Mouse (Mus musculus): ENCODE results near the gene Gstm6. TPM values are rescaled to one million over a fixed set of nuclear protein-coding genes. Genes with fewer than 3 reads are reported as not detected.
"Not testable (repeated sequence)": the region's sequence is repeated elsewhere in the genome, so short reads cannot be mapped to it uniquely, and the experiment has no call there.

Gstm6 gene
- total RNA-seq, 1 experiment from 2014 or later: not detected

- ATAC-seq (ENCODE audit: extremely low read depth, insufficient number of reproducible peaks, low FRiP score, poor library complexity, severe bottlenecking): no peak
Observed at GRCm38 (mm10) chr3:107950531-107950930, 7.0 kb upstream of the Gstm6 start.

GRCm38 (mm10) chr3:107949461-107949860 is 5.9 kb upstream of the Gstm6 start:
- not testable (repeated sequence) for ATAC-seq (ENCODE audit: extremely low read depth, insufficient number of reproducible peaks, low FRiP score, poor library complexity, severe bottlenecking)

GRCm38 (mm10) chr3:107945729-107946128 is 2.2 kb upstream of the Gstm6 start:
- ATAC-seq (ENCODE audit: extremely low read depth, insufficient number of reproducible peaks, low FRiP score, poor library complexity, severe bottlenecking): no peak

GRCm38 (mm10) chr3:107941261-107941660 is 2.3 kb downstream of the Gstm6 start:
- ATAC-seq (ENCODE audit: extremely low read depth, insufficient number of reproducible peaks, low FRiP score, poor library complexity, severe bottlenecking): no peak

- no peak for ATAC-seq (ENCODE audit: extremely low read depth, insufficient number of reproducible peaks, low FRiP score, poor library complexity, severe bottlenecking)
Observed at GRCm38 (mm10) chr3:107940524-107940923, 3.0 kb downstream of the Gstm6 start.

GRCm38 (mm10) chr3:107939830-107940229 is 3.7 kb downstream of the Gstm6 start:
- ATAC-seq (ENCODE audit: extremely low read depth, insufficient number of reproducible peaks, low FRiP score, poor library complexity, severe bottlenecking): no peak

GRCm38 (mm10) chr3:107939403-107939802 is 4.1 kb downstream of the Gstm6 start:
- peak; percentile 60; the same call in 1 of the 2 replicates for ATAC-seq (ENCODE audit: extremely low read depth, insufficient number of reproducible peaks, low FRiP score, poor library complexity, severe bottlenecking)

GRCm38 (mm10) chr3:107935888-107936287 is 7.7 kb downstream of the Gstm6 start:
- no peak for ATAC-seq (ENCODE audit: extremely low read depth, insufficient number of reproducible peaks, low FRiP score, poor library complexity, severe bottlenecking)

- ATAC-seq (ENCODE audit: extremely low read depth, insufficient number of reproducible peaks, low FRiP score, poor library complexity, severe bottlenecking): no peak
Observed at GRCm38 (mm10) chr3:107935268-107935667, 8.3 kb downstream of the Gstm6 start.

- ATAC-seq (ENCODE audit: extremely low read depth, insufficient number of reproducible peaks, low FRiP score, poor library complexity, severe bottlenecking): no peak
Observed at GRCm38 (mm10) chr3:107932128-107932527, 11.4 kb downstream of the Gstm6 start.

GRCm38 (mm10) chr3:107931670-107932069 is 11.9 kb downstream of the Gstm6 start, which contains the start of gene Gstm7:
Gene Gstm7, minus strand, starts transcription at chr3:107931817.
- ATAC-seq (ENCODE audit: extremely low read depth, insufficient number of reproducible peaks, low FRiP score, poor library complexity, severe bottlenecking): 0 out of 2 replicates have a peak, but pooled peaks have one; percentile 22

- no peak for ATAC-seq (ENCODE audit: extremely low read depth, insufficient number of reproducible peaks, low FRiP score, poor library complexity, severe bottlenecking)
Observed at GRCm38 (mm10) chr3:107931134-107931533, 12.4 kb downstream of the Gstm6 start.

GRCm38 (mm10) chr3:107929731-107930130 is 13.8 kb downstream of the Gstm6 start:
- ATAC-seq (ENCODE audit: extremely low read depth, insufficient number of reproducible peaks, low FRiP score, poor library complexity, severe bottlenecking): no peak

- no peak for ATAC-seq (ENCODE audit: extremely low read depth, insufficient number of reproducible peaks, low FRiP score, poor library complexity, severe bottlenecking)
Observed at GRCm38 (mm10) chr3:107929243-107929642, 14.3 kb downstream of the Gstm6 start.

GRCm38 (mm10) chr3:107928691-107929090 is 14.9 kb downstream of the Gstm6 start:
- ATAC-seq (ENCODE audit: extremely low read depth, insufficient number of reproducible peaks, low FRiP score, poor library complexity, severe bottlenecking): no peak

GRCm38 (mm10) chr3:107927841-107928240 is 15.7 kb downstream of the Gstm6 start:
- ATAC-seq (ENCODE audit: extremely low read depth, insufficient number of reproducible peaks, low FRiP score, poor library complexity, severe bottlenecking): no peak

- ATAC-seq (ENCODE audit: extremely low read depth, insufficient number of reproducible peaks, low FRiP score, poor library complexity, severe bottlenecking): no peak
Observed at GRCm38 (mm10) chr3:107925335-107925734, 18.2 kb downstream of the Gstm6 start.

GRCm38 (mm10) chr3:107920348-107920747 is 23.2 kb downstream of the Gstm6 start:
- ATAC-seq (ENCODE audit: extremely low read depth, insufficient number of reproducible peaks, low FRiP score, poor library complexity, severe bottlenecking): no peak

GRCm38 (mm10) chr3:107917783-107918408 is 25.7 kb downstream of the Gstm6 start:
- ATAC-seq (ENCODE audit: extremely low read depth, insufficient number of reproducible peaks, low FRiP score, poor library complexity, severe bottlenecking): peak; percentile 55; the same call in 1 of the 2 replicates

GRCm38 (mm10) chr3:107917097-107917496 is 26.5 kb downstream of the Gstm6 start:
- ATAC-seq (ENCODE audit: extremely low read depth, insufficient number of reproducible peaks, low FRiP score, poor library complexity, severe bottlenecking): no peak

- no peak for ATAC-seq (ENCODE audit: extremely low read depth, insufficient number of reproducible peaks, low FRiP score, poor library complexity, severe bottlenecking)
Observed at GRCm38 (mm10) chr3:107916674-107917073, 26.9 kb downstream of the Gstm6 start.
